Mouse (Mus musculus) limb, embryonic 14.5 days (tissue): ENCODE results near the gene Tspan18. TPM values are rescaled to one million over a fixed set of nuclear protein-coding genes. Genes with fewer than 3 reads are reported as not detected.

Source experiments
- ATAC-seq: fragments of 200-750 bp; cut with Nextera tagmentation; 2 replicates; pipeline ENCODE4 v1.8.0; 2017; ENCODE audit warnings: low read depth, moderate number of reproducible peaks, moderate TSS enrichment; ENCODE audit not compliant: low FRiP score
- DNase-seq: peaks from one replicate; pipeline ENCODE4 v3.0.0-alpha.2; 2015; ENCODE audit warnings: low spot score
- H3K27ac ChIP-seq: fragments of 300-500 bp; sonication (generic); replicated peaks from 2 replicates; pipeline ENCODE4 v1.5.1; 2014; ENCODE audit warnings: low read depth, mild to moderate bottlenecking, low read length, moderate library complexity, mixed read lengths
- H3K27me3 ChIP-seq: fragments of 300-500 bp; sonication (generic); 2 replicates; pipeline ENCODE4 v1.6.1; 2014; ENCODE audit warnings: low read length, mixed read lengths; ENCODE audit not compliant: control insufficient read depth, insufficient read depth
- H3K36me3 ChIP-seq: fragments of 300-500 bp; sonication (generic); 2 replicates; pipeline ENCODE4 v1.6.1; 2014; ENCODE audit warnings: mild to moderate bottlenecking, low read length, moderate library complexity, mixed read lengths; ENCODE audit not compliant: control insufficient read depth, insufficient read depth
- H3K4me1 ChIP-seq: fragments of 300-500 bp; sonication (generic); 2 replicates; pipeline ENCODE4 v1.6.1; 2014; ENCODE audit warnings: antibody characterized with exemption, low read length, mixed read lengths; ENCODE audit not compliant: control insufficient read depth, insufficient read depth
- H3K4me2 ChIP-seq: fragments of 300-500 bp; sonication (generic); replicated peaks from 2 replicates; pipeline ENCODE4 v1.6.1; 2014; ENCODE audit warnings: low read depth, mild to moderate bottlenecking, low read length, moderate library complexity; ENCODE audit not compliant: severe bottlenecking
- H3K4me3 ChIP-seq: fragments of 300-500 bp; sonication (generic); replicated peaks from 2 replicates; pipeline ENCODE4 v1.5.1; 2014; ENCODE audit warnings: low read length
- H3K9ac ChIP-seq: fragments of 300-500 bp; sonication (generic); 2 replicates; pipeline ENCODE4 v1.6.1; 2014; ENCODE audit warnings: mild to moderate bottlenecking, low read depth, low read length, moderate library complexity; ENCODE audit not compliant: severe bottlenecking
- H3K9me3 ChIP-seq: fragments of 300-500 bp; sonication (generic); 2 replicates; pipeline ENCODE4 v1.6.1; 2016; ENCODE audit warnings: low read length; ENCODE audit not compliant: control insufficient read depth
- POLR2A ChIP-seq: fragments of 200-500 bp; IDR thresholded peaks from 2 replicates; pipeline ENCODE4 v1.8.0; 2012; ENCODE audit warnings: inconsistent platforms, mild to moderate bottlenecking, moderate library complexity, borderline replicate concordance; ENCODE audit not compliant: insufficient read depth, insufficient read length; ENCODE audit errors: extremely low read depth
- WGBS: fragments of 180-500 bp; shearing (Covaris S2); extraction: QIAGEN DNeasy Blood & Tissue Kit; methylation state at CpG from one replicate; pipeline ENCODE4 v1.1.7; 2014; 5-methylcytosine and 5-hydroxymethylcytosine counted together
- polyA plus RNA-seq, 2 experiments: library from polyadenylated mRNA; depleted of rRNA in 1 of 2; stranded (reverse) in 1 of 2; unstranded in 1 of 2; fragments of >200 nt; fragmentation: Nextera tagmentation in 1 of 2; extraction: Ambion mirVana in 1 of 2; gene quantifications; 2 replicates each; pipeline versions ENCODE4 v1.2.1 to v1.2.3; 2012 to 2014

Tspan18 gene
- polyA plus RNA-seq, 2 experiments, result 24.5 to 34.5 TPM

GRCm38 (mm10) chr2:93170156-93170844, 164.0 kb downstream of the Tspan18 start:
- WGBS, result 63% methylated on average over 19 of the region's 19 CpGs
- H3K4me3 ChIP-seq, result no peak overlapping the region

GRCm38 (mm10) chr2:93166734-93167406, 167.4 kb downstream of the Tspan18 start:
- ATAC-seq, result no peak

More at GRCm38 (mm10) chr2:93170156-93170844, 164.0 kb downstream of the Tspan18 start:
- peaks cover 4% of the 10 kb centered on the region for H3K4me1 ChIP-seq
- no peak for DNase-seq
- no peaks in the 10 kb centered on the region for H3K9me3 ChIP-seq
- TF ChIP-seq POLR2A, result no peak
- no peak overlapping the region for H3K27ac ChIP-seq
- ATAC-seq, result no peak
- H3K4me2 ChIP-seq, result no peak overlapping the region
- no peaks in the 10 kb centered on the region for H3K27me3 ChIP-seq
- H3K36me3 ChIP-seq, result no peaks in the 10 kb centered on the region
- no peak overlapping the region for H3K9ac ChIP-seq

GRCm38 (mm10) chr2:93166295-93166694, 168.0 kb downstream of the Tspan18 start:
- WGBS, result 85% methylated on average over 6 of the region's 6 CpGs
- no peaks in the 10 kb centered on the region for H3K36me3 ChIP-seq
- H3K27ac ChIP-seq, result no peak overlapping the region
- H3K4me2 ChIP-seq, result no peak overlapping the region
- H3K27me3 ChIP-seq, result no peaks in the 10 kb centered on the region
- 0 out of 2 replicates have a peak, but pooled peaks cover 3% of the 10 kb centered on the region for H3K4me1 ChIP-seq
- DNase-seq, result no peak
- no peak overlapping the region for H3K4me3 ChIP-seq
- H3K9ac ChIP-seq, result no peak overlapping the region
- ATAC-seq, result no peak
- no peaks in the 10 kb centered on the region for H3K9me3 ChIP-seq
- no peak for TF ChIP-seq POLR2A

More at GRCm38 (mm10) chr2:93166734-93167406, 167.4 kb downstream of the Tspan18 start:
- H3K27ac ChIP-seq, result no peak overlapping the region
- H3K9me3 ChIP-seq, result no peaks in the 10 kb centered on the region
- no peak for TF ChIP-seq POLR2A
- H3K4me1 ChIP-seq, result 0 out of 2 replicates have a peak, but pooled peaks cover 3% of the 10 kb centered on the region
- no peak for DNase-seq
- H3K36me3 ChIP-seq, result no peaks in the 10 kb centered on the region
- no peaks in the 10 kb centered on the region for H3K27me3 ChIP-seq
- H3K4me2 ChIP-seq, result no peak overlapping the region
- no peak overlapping the region for H3K9ac ChIP-seq
- no peak overlapping the region for H3K4me3 ChIP-seq
- 75% methylated on average over 14 of the region's 14 CpGs for WGBS

- WGBS, result 70% methylated on average over 6 of the region's 6 CpGs
- H3K9ac ChIP-seq, result no peak overlapping the region
- no peak overlapping the region for H3K27ac ChIP-seq
- no peak overlapping the region for H3K4me3 ChIP-seq
- no peak for TF ChIP-seq POLR2A
- no peaks in the 10 kb centered on the region for H3K36me3 ChIP-seq
- no peak overlapping the region for H3K4me2 ChIP-seq
- no peaks in the 10 kb centered on the region for H3K9me3 ChIP-seq
- no peak for DNase-seq
- no peak for ATAC-seq
- H3K27me3 ChIP-seq, result no peaks in the 10 kb centered on the region
- 0 out of 2 replicates have a peak, but pooled peaks cover 3% of the 10 kb centered on the region for H3K4me1 ChIP-seq
These were observed 170.5 kb downstream of the Tspan18 start for GRCm38 (mm10) chr2:93163750-93164335.

- no peak overlapping the region for H3K9ac ChIP-seq
- H3K36me3 ChIP-seq, result no peaks in the 10 kb centered on the region
- H3K4me2 ChIP-seq, result no peak overlapping the region
- ATAC-seq, result no peak
- H3K27me3 ChIP-seq, result no peaks in the 10 kb centered on the region
- no peak for DNase-seq
- WGBS, result 6% methylated on average over 2 of the region's 2 CpGs
- H3K4me3 ChIP-seq, result no peak overlapping the region
- no peak for TF ChIP-seq POLR2A
- H3K4me1 ChIP-seq, result 0 out of 2 replicates have a peak, but pooled peaks cover 3% of the 10 kb centered on the region
- H3K9me3 ChIP-seq, result no peaks in the 10 kb centered on the region
- no peak overlapping the region for H3K27ac ChIP-seq
These were observed 171.0 kb downstream of the Tspan18 start for GRCm38 (mm10) chr2:93163317-93163716.
